Mouse (Mus musculus) intestine, embryonic 14.5 days (tissue): ENCODE measurements around the gene 4932438A13Rik. TPM values are rescaled to one million over a fixed set of nuclear protein-coding genes. Genes with fewer than 3 reads are reported as not detected.

Source experiments
- ATAC-seq: fragments of 200-750 bp; cut with Nextera tagmentation; replicated peaks from 2 replicates; pipeline ENCODE4 v1.8.0; 2017; ENCODE audit warnings: low read depth, moderate number of reproducible peaks, moderate TSS enrichment, moderate library complexity; ENCODE audit not compliant: low FRiP score, low TSS enrichment
- DNase-seq: peaks from one replicate; pipeline ENCODE4 v3.0.0-alpha.2; 2018; ENCODE audit warnings: low spot score
- H3K27ac ChIP-seq: fragments of 300-500 bp; sonication (generic); 2 replicates; pipeline ENCODE4 v1.5.1; 2014; ENCODE audit warnings: low read depth, mild to moderate bottlenecking, control low read depth
- H3K27me3 ChIP-seq: fragments of 300-500 bp; sonication (generic); replicated peaks from 2 replicates; pipeline ENCODE4 v1.6.1; 2014; ENCODE audit warnings: low read length, control low read depth; ENCODE audit not compliant: control insufficient read depth, insufficient read depth
- H3K36me3 ChIP-seq: fragments of 300-500 bp; sonication (generic); 2 replicates; pipeline ENCODE4 v1.6.1; 2014; ENCODE audit warnings: low read length, control low read depth; ENCODE audit not compliant: control insufficient read depth, insufficient read depth
- H3K4me1 ChIP-seq: fragments of 300-500 bp; sonication (generic); replicated peaks from 2 replicates; pipeline ENCODE4 v1.6.1; 2014; ENCODE audit warnings: low read length, control low read depth, mixed read lengths; ENCODE audit not compliant: control insufficient read depth, insufficient read depth
- H3K4me2 ChIP-seq: fragments of 300-500 bp; sonication (generic); 2 replicates; pipeline ENCODE4 v1.6.1; 2014; ENCODE audit warnings: low read length
- H3K4me3 ChIP-seq: fragments of 300-500 bp; sonication (generic); 2 replicates; pipeline ENCODE4 v1.5.1; 2014; ENCODE audit warnings: low read depth, low read length, control low read depth, mixed read lengths
- H3K9ac ChIP-seq: fragments of 300-500 bp; sonication (generic); 2 replicates; pipeline ENCODE4 v1.6.1; 2014; ENCODE audit warnings: mild to moderate bottlenecking, low read length
- H3K9me3 ChIP-seq: fragments of 300-500 bp; sonication (generic); 2 replicates; pipeline ENCODE4 v1.6.1; 2016; ENCODE audit warnings: low read length, control low read depth; ENCODE audit not compliant: control insufficient read depth
- WGBS: fragments of 180-500 bp; shearing (Covaris S2); extraction: QIAGEN DNeasy Blood & Tissue Kit; methylation state at CpG from one replicate; pipeline ENCODE4 v1.1.7; 2014; 5-methylcytosine and 5-hydroxymethylcytosine counted together
- polyA plus RNA-seq: library from polyadenylated mRNA; unstranded; fragments of >200 nt; fragmentation: Nextera tagmentation; extraction: Ambion mirVana; gene quantifications from 2 replicates; pipeline ENCODE4 v1.2.1, GENCODE M21; 2014

4932438A13Rik gene
- polyA plus RNA-seq, 1 experiment from 2014 or later = 54.3 TPM

- Histone ChIP-seq H3K27ac (no peak overlapping the region), H3K9me3 (no peaks in the 10 kb centered on the region), H3K36me3 (no peaks in the 10 kb centered on the region), H3K9ac (no peak overlapping the region), H3K4me2 (no peak overlapping the region), H3K4me1 (no peaks in the 10 kb centered on the region), H3K27me3 (no peaks in the 10 kb centered on the region), H3K4me3 (no peak overlapping the region)
- DNase-seq = no peak
- no peak for ATAC-seq
- 83% methylated on average over 2 of the region's 2 CpGs for WGBS
Measured at GRCm38 (mm10) chr3:36834832-36835231, 28.1 kb upstream of the 4932438A13Rik start.

DNA sequence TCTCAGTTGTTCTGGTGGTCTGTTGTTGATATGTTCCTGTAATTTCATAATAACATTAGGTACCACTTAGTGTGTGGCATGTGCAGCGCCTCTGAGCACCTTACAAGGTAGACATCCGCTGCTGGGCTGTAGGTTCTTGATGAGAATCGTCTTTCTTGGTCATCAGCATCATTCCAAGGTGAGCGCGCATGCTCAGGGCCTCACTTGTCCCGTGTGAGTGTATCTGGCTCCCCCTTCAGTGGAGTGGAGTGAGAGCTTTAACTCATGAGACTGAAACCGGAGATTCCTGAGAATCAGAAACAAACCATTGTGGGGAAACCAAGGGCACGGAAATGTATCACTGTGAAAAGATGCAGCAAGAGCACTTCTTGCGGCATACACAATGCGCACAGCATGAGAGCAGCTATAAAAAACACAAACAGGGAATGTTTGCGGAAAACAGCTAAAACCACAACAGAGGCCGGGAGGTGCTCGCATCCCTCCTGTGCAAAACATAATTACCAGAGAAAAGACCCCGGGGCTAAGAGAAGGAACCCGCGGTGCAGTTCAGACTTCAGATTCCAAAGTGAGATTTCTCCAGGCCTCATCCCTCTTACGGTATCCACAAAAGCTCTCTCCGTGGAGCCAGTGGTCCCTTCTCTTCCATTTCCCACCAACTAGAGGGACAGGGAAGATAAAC lies 27.2 kb upstream of the 4932438A13Rik start:
- no peak for ATAC-seq
- DNase-seq = no peak
- Histone ChIP-seq H3K4me2 (peak overlapping the region; percentile 39), H3K9ac (no peak overlapping the region), H3K36me3 (no peaks in the 10 kb centered on the region), H3K27me3 (no peaks in the 10 kb centered on the region), H3K4me3 (no peak overlapping the region), H3K9me3 (no peaks in the 10 kb centered on the region), H3K27ac (no peak overlapping the region), H3K4me1 (no peaks in the 10 kb centered on the region)
- WGBS = 30% methylated on average over 18 of the region's 18 CpGs

GRCm38 (mm10) chr3:36836833-36837232 lies 26.1 kb upstream of the 4932438A13Rik start:
- no peaks in the 10 kb centered on the region for H3K27me3 ChIP-seq
- WGBS = 86% methylated on average over 7 of the region's 7 CpGs
- H3K4me1 ChIP-seq = no peaks in the 10 kb centered on the region
- ATAC-seq (no peak), DNase-seq (no peak)
- H3K9ac ChIP-seq = no peak overlapping the region
- no peak overlapping the region for H3K4me3 ChIP-seq
- no peak overlapping the region for H3K27ac ChIP-seq
- H3K36me3 ChIP-seq = no peaks in the 10 kb centered on the region
- no peak overlapping the region for H3K4me2 ChIP-seq
- H3K9me3 ChIP-seq = no peaks in the 10 kb centered on the region

DNA sequence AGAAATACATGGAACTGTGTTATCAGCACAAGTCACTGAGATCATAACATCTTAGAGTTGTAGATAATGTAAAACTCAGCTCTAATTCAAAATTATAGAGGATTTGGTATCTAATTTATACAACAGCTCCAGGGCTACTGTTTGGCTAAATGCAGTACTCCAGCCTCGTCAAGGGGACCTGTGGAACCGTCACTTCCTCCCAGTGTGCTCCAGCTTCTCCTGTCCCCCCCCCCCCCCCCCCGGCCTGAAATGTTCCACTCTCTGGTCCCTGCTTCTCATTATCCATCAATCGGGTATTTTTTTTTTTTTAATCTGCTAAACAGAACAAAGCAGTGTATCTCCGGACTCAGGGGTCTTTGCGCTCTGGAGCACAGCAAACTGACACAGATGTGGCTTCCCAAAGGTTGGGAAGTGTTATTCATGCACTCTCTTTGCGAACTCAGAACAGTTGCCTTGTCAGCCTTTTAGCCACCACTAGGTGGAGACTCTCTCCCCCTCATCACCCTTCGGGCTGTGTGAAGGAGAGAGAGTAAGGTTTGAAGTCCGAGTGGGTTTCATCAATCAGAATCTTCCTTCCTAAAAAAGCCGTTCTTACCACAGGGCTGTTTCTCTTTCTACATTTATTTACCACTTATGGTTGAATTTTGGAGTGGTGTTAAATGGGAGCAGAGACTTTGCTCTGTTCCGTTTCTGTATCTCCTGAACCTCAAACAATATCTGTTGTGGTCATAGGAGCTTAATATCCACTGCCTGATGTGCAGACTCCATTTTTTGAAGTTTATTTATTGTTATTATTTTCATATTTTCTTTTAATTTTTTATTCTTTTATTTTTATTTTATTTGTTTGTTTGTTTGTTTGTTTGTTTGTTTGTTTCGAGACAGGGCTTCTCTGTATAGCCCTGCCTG lies 22.0 kb upstream of the 4932438A13Rik start:
- no peaks in the 10 kb centered on the region for H3K27me3 ChIP-seq
- 19% methylated on average over 12 of the region's 12 CpGs for WGBS
- H3K36me3 ChIP-seq = no peaks in the 10 kb centered on the region
- no peak overlapping the region for H3K4me3 ChIP-seq
- peak; percentile 71 for DNase-seq
- H3K4me2 ChIP-seq = peak overlapping the region; percentile 32; the same call in 1 of the 2 replicates
- peak; percentile 76; the same call in 1 of the 2 replicates for ATAC-seq
- no peak overlapping the region for H3K9ac ChIP-seq
- H3K27ac ChIP-seq = no peak overlapping the region
- H3K9me3 ChIP-seq = no peaks in the 10 kb centered on the region
- no peaks in the 10 kb centered on the region for H3K4me1 ChIP-seq

DNA sequence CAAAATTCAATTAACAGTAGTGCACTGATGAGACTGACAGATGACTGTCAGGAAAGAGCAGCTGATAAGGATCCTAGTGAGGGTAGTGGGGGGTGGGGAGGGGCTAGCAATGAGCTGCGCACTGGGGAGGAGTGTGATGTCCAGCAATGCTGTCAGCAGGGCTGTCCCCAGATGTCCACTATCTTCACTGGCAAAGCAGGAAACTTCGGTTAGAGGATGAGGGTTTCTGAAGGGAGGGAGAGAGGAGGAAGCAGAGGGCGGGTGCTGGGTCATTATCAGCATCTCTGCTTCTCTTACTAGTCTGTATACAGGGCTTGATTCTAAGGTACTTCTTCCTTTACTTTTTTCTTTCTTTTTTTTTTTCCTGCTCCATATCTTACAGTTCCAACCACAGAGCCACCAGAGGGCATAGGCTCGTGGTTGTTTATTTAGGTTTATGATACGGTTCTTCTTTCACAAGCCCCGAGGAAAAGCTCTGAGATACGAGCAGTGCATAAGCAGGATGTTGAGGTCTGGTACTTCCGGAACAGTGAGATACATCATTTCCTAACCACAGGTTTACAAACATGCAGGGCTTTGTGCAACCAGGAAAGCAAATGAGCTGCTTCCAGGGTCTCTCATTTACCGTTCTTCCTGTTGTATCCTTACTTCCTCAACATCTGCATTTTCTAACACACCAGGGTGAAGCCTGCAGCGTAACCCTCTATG lies 9.0 kb upstream of the 4932438A13Rik start:
- H3K9ac ChIP-seq = no peak overlapping the region
- no peaks in the 10 kb centered on the region for H3K36me3 ChIP-seq
- DNase-seq = no peak
- 0 out of 2 replicates have a peak overlapping the region, but pooled peaks have one; percentile 16 for H3K27ac ChIP-seq
- no peaks in the 10 kb centered on the region for H3K27me3 ChIP-seq
- H3K4me3 ChIP-seq = 0 out of 2 replicates have a peak overlapping the region, but pooled peaks have one; percentile 4
- no peaks in the 10 kb centered on the region for H3K9me3 ChIP-seq
- no peaks in the 10 kb centered on the region for H3K4me1 ChIP-seq
- ATAC-seq = no peak
- 30% methylated on average over 10 of the region's 10 CpGs for WGBS
- H3K4me2 ChIP-seq = peak overlapping the region; percentile 35

- Histone ChIP-seq H3K9ac (no peak overlapping the region), H3K36me3 (peaks cover 23% of the 10 kb centered on the region), H3K9me3 (no peaks in the 10 kb centered on the region), H3K27me3 (no peaks in the 10 kb centered on the region), H3K4me1 (peaks cover 4% of the 10 kb centered on the region; the same call in 1 of the 2 replicates), H3K4me3 (no peak overlapping the region), H3K27ac (no peak overlapping the region), H3K4me2 (no peak overlapping the region)
- DNase-seq (no peak), ATAC-seq (no peak)
- WGBS = 90% methylated on average over 3 of the region's 3 CpGs
Measured at GRCm38 (mm10) chr3:36861411-36862410, 1.2 kb upstream of the 4932438A13Rik start.

GRCm38 (mm10) chr3:36863427-36863826 lies 523 bp downstream of the 4932438A13Rik start:
- peak overlapping the region; percentile 54; the same call in 1 of the 2 replicates for H3K27ac ChIP-seq
- H3K4me1 ChIP-seq = peaks cover 4% of the 10 kb centered on the region; the same call in 1 of the 2 replicates
- DNase-seq = peak; percentile 69
- peak overlapping the region; percentile 74 for H3K4me3 ChIP-seq
- H3K9me3 ChIP-seq = no peaks in the 10 kb centered on the region
- peak overlapping the region; percentile 52 for H3K4me2 ChIP-seq
- peak; percentile 65 for ATAC-seq
- no peaks in the 10 kb centered on the region for H3K27me3 ChIP-seq
- WGBS = 1% methylated on average over 23 of the region's 23 CpGs
- peaks cover 27% of the 10 kb centered on the region for H3K36me3 ChIP-seq
- H3K9ac ChIP-seq = peak overlapping the region; percentile 71
